Mouse (Mus musculus) spleen, adult 2 months (tissue): ENCODE results near the gene Slc43a2. TPM values are rescaled to one million over a fixed set of nuclear protein-coding genes. Genes with fewer than 3 reads are reported as not detected.

Experiments used
- DNase-seq, 2 experiments: peaks; one replicate each; pipeline versions ENCODE4 v3.0.0 to v3.0.0-alpha.2; 2012 to 2021; ENCODE audit warnings: low spot score in 2 of 2, low read depth in 1 of 2
- H3K27ac ChIP-seq: fragments of 200-500 bp; 2 replicates; pipeline ENCODE4 v1.5.1; 2012; ENCODE audit warnings: low read length, inconsistent platforms; ENCODE audit not compliant: insufficient read depth
- H3K27me3 ChIP-seq: fragments of 200-500 bp; 2 replicates; pipeline ENCODE4 v1.6.1; 2012; ENCODE audit warnings: mild to moderate bottlenecking, moderate library complexity, low read length, inconsistent platforms; ENCODE audit not compliant: control insufficient read depth, insufficient read depth
- H3K36me3 ChIP-seq: fragments of 200-500 bp; 2 replicates; pipeline ENCODE4 v1.6.1; 2012; ENCODE audit warnings: mild to moderate bottlenecking, low read length, inconsistent platforms; ENCODE audit not compliant: control insufficient read depth, insufficient read depth
- H3K4me1 ChIP-seq: fragments of 200-500 bp; 2 replicates; pipeline ENCODE4 v1.6.1; 2011; ENCODE audit warnings: inconsistent platforms; ENCODE audit not compliant: control insufficient read depth, insufficient read depth, insufficient read length
- H3K4me3 ChIP-seq: fragments of 200-500 bp; 2 replicates; pipeline ENCODE4 v1.5.1; 2011; ENCODE audit warnings: mild to moderate bottlenecking, inconsistent platforms; ENCODE audit not compliant: insufficient read depth, insufficient read length; ENCODE audit errors: extremely low read depth
- CTCF ChIP-seq: fragments of 200-500 bp; IDR thresholded peaks from 2 replicates; pipeline ENCODE4 v1.5.1; 2011; ENCODE audit warnings: mild to moderate bottlenecking, inconsistent platforms; ENCODE audit not compliant: insufficient read depth, insufficient read length, insufficient replicate concordance; ENCODE audit errors: extremely low read depth
- POLR2A ChIP-seq: fragments of 200-500 bp; IDR thresholded peaks from 2 replicates; pipeline ENCODE4 v1.6.1; 2011; ENCODE audit warnings: low read depth, low read length, inconsistent platforms
- WGBS: fragments of 180-500 bp; shearing (Covaris S2); methylation state at CpG from one replicate; pipeline ENCODE4 v1.1.7; 2018; 5-methylcytosine and 5-hydroxymethylcytosine counted together
- polyA plus RNA-seq: library from polyadenylated mRNA; depleted of rRNA; stranded (reverse); fragments of >200 nt; gene quantifications from 2 replicates; pipeline ENCODE4 v1.2.3, GENCODE M21; 2012

Gene Slc43a2
- polyA plus RNA-seq, 1 experiment: 57.3 TPM

- peak overlapping the region; percentile 84 for H3K27ac ChIP-seq
- H3K36me3 ChIP-seq: peaks cover 18% of the 10 kb centered on the region
- TF ChIP-seq CTCF (no peak), POLR2A (peak; percentile 25; the same call in 1 of the 2 replicates)
- H3K4me3 ChIP-seq: peak overlapping the region; percentile 20; the same call in 1 of the 2 replicates
- DNase-seq: peak; percentile 72 to 73
- peaks cover 20% of the 10 kb centered on the region for H3K4me1 ChIP-seq
- WGBS: 49% methylated on average over 14 of the region's 14 CpGs
- no peaks in the 10 kb centered on the region for H3K27me3 ChIP-seq
Observed at GRCm38 (mm10) chr11:75560530-75561409, 29.3 kb downstream of the Slc43a2 start.

DNA sequence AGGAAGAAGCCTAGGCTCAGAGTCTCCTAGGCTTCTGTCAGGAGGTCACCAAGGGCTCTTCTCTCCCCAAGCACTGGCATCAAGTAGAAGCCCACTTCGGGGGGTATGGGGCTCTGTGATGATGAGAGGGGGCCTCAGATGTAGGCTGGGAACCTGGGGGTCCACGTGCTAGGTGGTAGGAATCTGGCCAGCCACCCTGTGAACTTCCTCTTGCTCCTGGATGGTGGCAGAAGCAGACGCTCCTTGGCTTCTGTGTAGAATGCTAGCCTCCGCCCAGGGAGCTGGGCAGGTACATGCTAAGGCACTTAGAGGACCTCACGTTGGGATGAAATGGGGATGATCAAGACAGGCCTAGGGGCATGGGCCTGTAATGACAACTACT is 29.9 kb downstream of the Slc43a2 start:
- H3K4me1 ChIP-seq: peaks cover 20% of the 10 kb centered on the region

GRCm38 (mm10) chr11:75562840-75563239 is 31.3 kb downstream of the Slc43a2 start:
- TF ChIP-seq POLR2A (no peak), CTCF (no peak)
- no peak for DNase-seq
- WGBS: 90% methylated on average over 8 of the region's 8 CpGs
- peaks cover 20% of the 10 kb centered on the region for H3K4me1 ChIP-seq
- no peaks in the 10 kb centered on the region for H3K27me3 ChIP-seq
- no peak overlapping the region for H3K27ac ChIP-seq
- peaks cover 29% of the 10 kb centered on the region for H3K36me3 ChIP-seq
- H3K4me3 ChIP-seq: no peak overlapping the region

More for the DNA sequence above, 29.9 kb downstream of the Slc43a2 start:
- DNase-seq: no peak
- H3K4me3 ChIP-seq: no peak overlapping the region
- WGBS: 35% methylated on average over 5 of the region's 5 CpGs
- H3K36me3 ChIP-seq: peaks cover 18% of the 10 kb centered on the region
- TF ChIP-seq POLR2A: no peak
- no peak for TF ChIP-seq CTCF
- H3K27me3 ChIP-seq: no peaks in the 10 kb centered on the region
- H3K27ac ChIP-seq: peak overlapping the region; percentile 84

- H3K36me3 ChIP-seq: peaks cover 32% of the 10 kb centered on the region
- no peak for TF ChIP-seq POLR2A
- no peak for TF ChIP-seq CTCF
- H3K27ac ChIP-seq: no peak overlapping the region; the same call in 1 of the 2 replicates
- H3K4me1 ChIP-seq: peaks cover 18% of the 10 kb centered on the region; the same call in 1 of the 2 replicates
- H3K27me3 ChIP-seq: no peaks in the 10 kb centered on the region
- no peak overlapping the region for H3K4me3 ChIP-seq
- WGBS: 78% methylated on average over 18 of the region's 18 CpGs
- no peak for DNase-seq
Observed at GRCm38 (mm10) chr11:75563851-75564548, 32.5 kb downstream of the Slc43a2 start.

DNA sequence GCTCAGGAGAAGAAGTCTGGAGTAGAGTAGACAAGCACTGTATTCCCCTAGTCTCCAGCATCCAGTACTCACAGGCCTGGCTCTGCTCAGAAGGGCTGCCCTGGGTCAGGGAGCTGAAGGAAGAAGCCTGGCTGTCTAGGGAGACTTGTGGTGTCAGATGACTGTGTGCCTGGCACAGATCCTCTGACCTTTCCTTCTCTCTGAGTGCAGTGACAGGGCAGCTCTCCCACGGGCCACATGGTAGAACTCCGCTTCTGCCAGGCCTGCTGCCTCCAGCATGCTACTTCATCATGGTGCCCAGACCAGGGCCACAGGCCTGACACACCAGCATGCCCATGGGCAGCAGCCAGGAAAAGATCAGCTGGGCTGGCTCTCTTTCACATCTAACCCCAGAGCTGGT is 34.4 kb downstream of the Slc43a2 start:
- TF ChIP-seq CTCF (no peak), POLR2A (no peak)
- DNase-seq: no peak
- H3K36me3 ChIP-seq: peaks cover 41% of the 10 kb centered on the region
- 80% methylated on average over 2 of the region's 2 CpGs for WGBS
- no peak overlapping the region for H3K4me3 ChIP-seq
- no peaks in the 10 kb centered on the region for H3K27me3 ChIP-seq
- peaks cover 9% of the 10 kb centered on the region; the same call in 1 of the 2 replicates for H3K4me1 ChIP-seq
- no peak overlapping the region for H3K27ac ChIP-seq

GRCm38 (mm10) chr11:75566276-75567196 is 35.0 kb downstream of the Slc43a2 start:
- no peak for TF ChIP-seq POLR2A
- no peak for TF ChIP-seq CTCF
- Histone ChIP-seq H3K27ac (peak overlapping the region; percentile 12; the same call in 1 of the 2 replicates), H3K4me3 (no peak overlapping the region), H3K27me3 (no peaks in the 10 kb centered on the region), H3K36me3 (peaks cover 42% of the 10 kb centered on the region), H3K4me1 (peaks cover 2% of the 10 kb centered on the region; the same call in 1 of the 2 replicates)
- WGBS: 87% methylated on average over 13 of the region's 13 CpGs
- DNase-seq: no peak
